Mouse (Mus musculus) myocyte (in vitro differentiated cells): Measurements from ENCODE around the gene Mrc1.

ENCODE experiments used
- CEBPB ChIP-seq: IDR thresholded peaks from 2 replicates; pipeline ENCODE4 v1.6.1; 2011; ENCODE audit warnings: mild to moderate bottlenecking, moderate library complexity; ENCODE audit not compliant: poor library complexity, insufficient read depth, severe bottlenecking
- E2F4 ChIP-seq: IDR thresholded peaks from one replicate; pipeline ENCODE4 v1.6.1; 2011; ENCODE audit warnings: mild to moderate bottlenecking, control low read depth, moderate library complexity; ENCODE audit not compliant: insufficient read depth
- MAX ChIP-seq: IDR thresholded peaks from one replicate; pipeline ENCODE4 v1.6.1; 2011; ENCODE audit warnings: low read depth, mild to moderate bottlenecking, control low read depth
- MYOD1 ChIP-seq, 3 experiments: IDR thresholded peaks; one replicate each; pipeline ENCODE4 v1.6.1; 2011; ENCODE audit warnings: control low read depth in 2 of 3, low read depth in 2 of 3, mild to moderate bottlenecking in 2 of 3, moderate library complexity in 1 of 3; ENCODE audit not compliant: insufficient read length in 2 of 3, control insufficient read depth in 1 of 3
- MYOG ChIP-seq, 3 experiments: IDR thresholded peaks; one replicate each; pipeline ENCODE4 v1.6.1; 2011; ENCODE audit warnings: control low read depth in 2 of 3, low read depth in 2 of 3, mild to moderate bottlenecking in 2 of 3; ENCODE audit not compliant: insufficient read length in 2 of 3, control insufficient read depth in 1 of 3, insufficient read depth in 1 of 3
- POLR2A ChIP-seq: IDR thresholded peaks from one replicate; pipeline ENCODE4 v1.6.1; 2011; ENCODE audit warnings: low read depth, mild to moderate bottlenecking, control low read depth, moderate library complexity; ENCODE audit not compliant: insufficient read length
- POLR2AphosphoS2 ChIP-seq: IDR thresholded peaks from one replicate; pipeline ENCODE4 v1.6.1; 2011; ENCODE audit warnings: low read depth, control low read depth; ENCODE audit not compliant: insufficient read length
- SRF ChIP-seq: IDR thresholded peaks from one replicate; pipeline ENCODE4 v1.6.1; 2011; ENCODE audit warnings: low read depth; ENCODE audit not compliant: control insufficient read depth, insufficient read length
- TCF12 ChIP-seq: IDR thresholded peaks from one replicate; pipeline ENCODE4 v1.6.1; 2011; ENCODE audit warnings: mild to moderate bottlenecking, control low read depth; ENCODE audit not compliant: poor library complexity, insufficient read depth, severe bottlenecking
- TCF3 ChIP-seq: IDR thresholded peaks from one replicate; pipeline ENCODE4 v1.6.1; 2011; ENCODE audit warnings: low read depth, control low read depth; ENCODE audit not compliant: insufficient read length
- USF1 ChIP-seq: IDR thresholded peaks from one replicate; pipeline ENCODE4 v1.6.1; 2011; ENCODE audit warnings: low read depth, mild to moderate bottlenecking, control low read depth, moderate library complexity

DNA sequence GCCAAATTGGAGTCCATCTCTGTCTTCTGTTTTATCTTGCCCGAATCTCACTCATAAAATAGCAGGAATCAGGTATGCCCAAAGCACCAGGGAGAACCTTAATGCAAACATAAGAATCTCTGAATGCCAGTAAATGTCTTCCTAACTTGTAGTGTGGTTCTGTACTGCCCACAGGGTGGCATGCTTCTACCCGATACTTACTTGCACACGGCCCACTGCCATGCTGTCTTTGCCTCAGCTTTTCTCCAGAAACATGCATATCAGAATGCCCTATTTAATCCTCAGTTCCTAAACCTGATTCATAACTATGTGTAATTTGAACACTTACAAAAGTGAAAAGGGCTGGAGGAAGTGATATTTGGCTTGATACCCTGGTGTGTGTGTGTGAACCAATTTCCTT is 22.7 kb downstream of the Mrc1 start:
- TF ChIP-seq POLR2A: no peak
- no peak for TF ChIP-seq USF1
- no peak for TF ChIP-seq MAX
- TF ChIP-seq MYOG (IDR thresholded peaks at IDR 0.05; ENCODE audit: control insufficient read depth in 1 of 3, insufficient read depth in 1 of 3, insufficient read length in 2 of 3, low read depth in 2 of 3): no peak
- no peak for TF ChIP-seq TCF12
- TF ChIP-seq POLR2AphosphoS2: no peak
- no peak for TF ChIP-seq MYOD1 (IDR thresholded peaks at IDR 0.05; ENCODE audit: control insufficient read depth in 1 of 3, insufficient read length in 2 of 3, low read depth in 2 of 3)
- no peak for TF ChIP-seq E2F4
- TF ChIP-seq CEBPB: no peak
- no peak for TF ChIP-seq SRF
- TF ChIP-seq TCF3: no peak
